Mouse (Mus musculus) right cerebral cortex, postnatal 10 days (tissue): ENCODE results near the gene Chst10.
A peak's percentile ranks its signal among the peaks of the same experiment; 100 is the strongest.

ENCODE experiments used
- DNase-seq, 2 experiments: peaks; one replicate each; pipeline ENCODE4 v3.0.0; 2021; ENCODE audit warnings: low spot score in 2 of 2

Chst10 gene

DNA sequence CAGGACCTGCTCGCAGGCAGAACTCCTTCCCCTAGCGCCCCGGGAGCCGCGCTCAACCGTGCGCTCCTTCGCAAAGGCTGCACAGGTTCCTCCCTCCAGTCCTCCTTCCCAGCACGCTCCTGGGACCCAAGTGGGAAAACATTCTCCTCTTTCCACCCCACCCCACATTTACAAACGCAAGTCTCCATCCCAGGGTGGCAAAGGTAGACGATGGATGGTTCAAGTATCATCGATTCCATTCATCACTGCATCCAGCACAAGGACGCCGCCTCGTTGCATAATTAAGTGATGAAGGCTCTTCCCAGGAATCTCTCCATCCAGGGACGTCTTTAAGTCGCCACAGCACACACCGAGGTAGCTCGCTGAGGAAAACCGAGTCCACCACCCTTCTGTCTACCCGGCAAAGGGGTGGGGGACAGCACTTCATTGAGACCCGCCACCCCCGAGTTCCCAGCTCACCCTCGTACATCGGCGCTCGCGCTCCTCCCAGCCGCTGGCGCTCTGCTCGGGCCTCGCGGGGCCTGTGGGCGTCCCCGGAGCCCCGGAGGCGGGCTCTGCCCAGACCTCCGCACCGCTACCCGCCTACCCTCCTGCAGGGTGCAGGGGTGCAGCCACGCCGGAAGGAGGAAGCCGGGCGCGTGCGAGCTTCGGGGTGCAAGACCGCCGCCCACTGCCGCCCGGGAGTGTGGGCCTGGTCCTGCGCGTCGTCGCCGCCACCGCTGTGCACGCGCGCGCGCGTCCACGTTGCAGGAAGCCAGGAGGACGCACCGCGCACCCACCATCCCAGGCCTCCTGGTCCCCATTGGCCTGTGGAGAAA is at the start of gene Chst10:
Gene Chst10, minus strand, starts transcription at position 731 of the 818 bp plus-strand sequence.
- DNase-seq: peak; percentile 90 to 91

DNA sequence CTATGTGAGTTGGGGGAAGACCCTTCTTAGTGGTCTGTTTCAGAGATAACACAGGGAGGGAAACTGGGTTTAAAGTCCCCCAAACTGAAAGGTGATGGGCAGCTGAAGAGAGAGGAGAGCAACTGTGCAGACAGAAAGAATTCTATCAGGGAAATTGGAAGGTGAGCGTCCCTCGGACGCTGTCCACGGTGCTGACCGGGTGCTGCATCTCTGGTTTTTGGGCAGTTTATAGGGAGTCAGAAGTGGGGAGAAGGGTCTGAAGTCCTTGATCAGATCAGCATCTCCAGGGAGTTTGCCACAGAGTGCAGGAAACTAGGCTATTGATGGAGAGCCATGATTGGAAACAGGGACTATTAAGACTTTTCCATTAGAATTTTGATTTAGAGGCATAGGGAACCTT is 41.6 kb upstream of the Chst10 start:
- DNase-seq: no peak

DNA sequence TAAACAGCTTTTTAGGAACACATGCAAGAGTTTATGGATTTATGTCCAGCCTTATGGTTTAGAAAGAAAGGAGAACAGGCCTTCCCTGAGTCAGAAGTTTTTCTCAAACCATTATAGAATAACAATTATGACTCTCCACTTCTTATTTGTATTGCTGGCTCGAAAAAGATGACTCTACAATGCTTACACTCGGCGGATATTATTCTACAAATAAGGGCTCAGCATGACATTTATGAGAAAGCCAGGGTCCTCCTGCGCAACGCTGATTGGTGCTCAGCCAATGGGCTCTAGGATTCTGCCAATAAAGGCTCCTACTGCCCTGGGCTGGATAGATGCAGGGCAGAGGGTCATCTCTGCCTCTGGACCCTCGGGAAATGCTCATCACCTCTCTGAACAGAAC is 40.9 kb upstream of the Chst10 start, which contains the start of gene Nms:
Gene Nms, plus strand, starts transcription at position 301 of the 400 bp plus-strand sequence.
- DNase-seq: no peak

GRCm38 (mm10) chr1:38936780-38937179 is 38.8 kb upstream of the Chst10 start:
- DNase-seq: peak in 1 of 2 experiments; percentile 35

GRCm38 (mm10) chr1:38934668-38935067 is 36.7 kb upstream of the Chst10 start:
- no peak for DNase-seq

GRCm38 (mm10) chr1:38930767-38931166 is 32.8 kb upstream of the Chst10 start:
- DNase-seq: peak in 1 of 2 experiments; percentile 42

GRCm38 (mm10) chr1:38929468-38929867 is 31.5 kb upstream of the Chst10 start:
- DNase-seq: peak; percentile 50 to 74

DNA sequence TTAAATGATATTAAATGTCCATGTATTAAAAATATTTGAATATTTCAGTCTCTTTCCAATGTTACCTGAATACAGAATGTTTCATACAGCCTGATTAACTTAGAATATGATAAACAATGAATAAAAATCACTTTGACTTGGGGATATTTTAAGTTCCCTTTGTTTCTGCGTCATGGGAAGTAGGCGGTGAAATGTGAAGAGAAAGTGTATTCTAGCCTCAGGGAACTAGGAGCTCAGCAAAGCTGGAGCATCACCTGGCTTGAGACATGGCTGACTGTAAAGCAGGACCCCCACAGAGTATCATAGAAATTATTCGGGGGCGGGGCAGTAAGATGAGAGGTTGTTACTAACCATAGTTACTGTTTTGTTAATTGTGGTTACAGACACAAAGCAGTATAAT is 31.0 kb upstream of the Chst10 start:
- DNase-seq: peak in 1 of 2 experiments; percentile 38

DNA sequence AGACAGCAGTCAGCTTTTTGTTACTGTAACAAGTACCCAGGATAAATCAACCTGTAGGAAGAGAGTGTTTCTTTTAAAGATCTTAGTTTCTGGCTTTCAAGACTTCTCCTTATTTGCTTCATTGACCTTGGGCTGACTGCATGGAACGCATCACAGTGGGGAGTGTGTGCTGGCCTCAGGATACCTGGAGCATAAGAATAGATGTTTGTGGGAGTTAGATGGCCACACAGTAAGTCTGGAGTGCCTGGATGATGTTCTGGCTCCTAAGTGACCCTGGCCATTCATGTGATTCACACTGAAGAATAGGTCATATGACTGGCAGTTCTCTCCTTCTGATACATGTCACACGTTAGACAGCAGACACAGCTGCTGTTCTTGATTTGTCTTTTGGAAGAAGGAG is 6.0 kb upstream of the Chst10 start:
- no peak for DNase-seq

DNA sequence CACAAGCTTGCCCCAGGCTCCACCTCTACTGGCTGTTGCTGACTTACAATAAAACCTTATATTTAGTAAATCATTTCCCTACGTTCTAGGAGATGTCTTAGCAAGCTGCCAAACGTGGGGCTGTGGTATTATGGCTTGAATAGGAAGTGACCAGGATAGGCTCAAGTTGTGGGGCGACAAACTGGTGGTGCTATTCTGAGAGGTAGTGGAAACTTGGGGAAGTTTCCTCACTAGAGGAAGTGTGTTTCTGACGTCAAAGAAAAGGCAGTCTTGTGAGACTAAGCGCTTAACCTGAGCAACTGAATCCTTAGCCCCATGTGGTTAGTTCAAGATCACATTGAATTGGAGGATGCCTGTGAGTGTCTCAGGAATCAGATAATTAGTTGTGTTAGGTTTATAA is 4.6 kb upstream of the Chst10 start:
- DNase-seq: no peak

DNA sequence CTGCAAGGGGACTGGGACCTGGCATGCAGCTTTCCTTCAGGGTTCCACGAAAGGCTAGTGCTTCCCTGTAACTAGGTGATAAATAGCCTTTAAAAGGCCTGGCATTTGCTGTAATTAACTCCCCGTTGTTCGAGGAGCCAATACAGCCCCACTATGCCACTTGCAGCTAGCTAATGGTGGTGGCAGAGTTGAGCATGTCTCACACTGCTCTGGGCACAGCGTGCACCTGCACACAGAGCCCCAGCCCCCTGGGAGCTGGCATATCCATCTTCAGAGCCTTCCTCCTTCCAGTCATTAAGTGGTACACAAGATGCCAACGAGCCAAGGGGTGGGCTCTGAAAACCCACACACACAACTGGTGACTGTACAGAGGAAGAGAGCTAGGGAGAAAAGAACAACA is 4.9 kb downstream of the Chst10 start:
- DNase-seq: peak in 1 of 2 experiments; percentile 26

GRCm38 (mm10) chr1:38891444-38891843 is 6.5 kb downstream of the Chst10 start:
- DNase-seq: peak in 1 of 2 experiments; percentile 15

DNA sequence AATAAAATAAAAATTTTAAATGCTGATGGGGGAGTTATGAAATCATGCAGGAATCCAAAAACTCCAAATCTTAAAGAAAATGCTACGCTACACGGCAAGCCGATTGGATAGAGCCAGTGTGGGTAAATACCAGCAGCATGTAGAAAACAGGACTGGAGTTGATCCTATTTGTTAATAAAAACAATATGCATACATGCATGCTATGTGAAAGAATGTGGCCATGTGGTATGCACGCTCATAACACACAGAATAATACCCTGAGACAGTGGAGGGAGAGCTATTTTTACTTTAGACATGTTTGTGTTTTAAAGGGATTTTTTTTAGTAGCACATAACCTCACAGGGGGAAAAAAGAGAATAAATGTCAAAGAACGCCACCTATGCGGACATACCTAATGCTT is 9.2 kb downstream of the Chst10 start:
- DNase-seq: no peak

DNA sequence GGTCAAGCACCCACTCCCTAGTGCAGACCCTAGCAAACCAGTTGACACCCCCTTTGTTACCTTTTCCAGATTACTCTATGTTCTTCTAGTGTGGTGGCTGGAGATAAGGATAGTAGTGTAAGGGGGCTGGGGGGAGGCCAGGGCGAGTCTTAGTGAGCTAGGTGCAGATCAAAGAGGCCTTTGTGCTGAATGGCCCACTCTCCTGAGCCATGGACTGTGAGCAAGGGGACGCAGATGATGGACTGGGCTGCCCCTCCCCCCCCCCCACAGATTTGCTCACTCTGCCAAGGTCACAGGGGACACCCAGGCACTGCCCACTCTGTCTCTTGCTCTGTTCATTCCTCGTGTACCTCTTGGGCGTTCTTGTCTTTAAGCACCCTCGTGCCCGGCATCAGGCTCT is 10.9 kb downstream of the Chst10 start:
- DNase-seq: no peak

DNA sequence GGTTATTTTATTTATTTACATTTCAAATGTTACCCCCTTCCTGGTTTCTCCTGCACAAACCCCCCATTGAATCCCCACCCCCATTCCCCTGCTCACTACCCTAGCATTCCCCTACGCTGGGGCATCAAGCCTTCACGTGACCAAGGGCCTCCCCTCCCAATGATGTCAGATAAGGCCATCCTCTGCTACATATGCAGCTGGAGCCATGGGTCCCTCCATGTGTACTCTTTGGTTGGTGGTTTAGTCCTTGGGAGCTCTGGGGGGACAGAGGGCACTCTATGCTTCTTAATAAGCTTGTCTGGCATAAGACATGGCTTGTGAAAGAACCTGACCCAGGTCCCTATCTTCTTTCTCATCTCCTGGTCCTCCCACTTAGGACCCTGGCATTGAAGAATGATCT is 11.4 kb downstream of the Chst10 start:
- DNase-seq: no peak

- no peak for DNase-seq
These were observed 12.0 kb downstream of the Chst10 start for GRCm38 (mm10) chr1:38885956-38886355.

DNA sequence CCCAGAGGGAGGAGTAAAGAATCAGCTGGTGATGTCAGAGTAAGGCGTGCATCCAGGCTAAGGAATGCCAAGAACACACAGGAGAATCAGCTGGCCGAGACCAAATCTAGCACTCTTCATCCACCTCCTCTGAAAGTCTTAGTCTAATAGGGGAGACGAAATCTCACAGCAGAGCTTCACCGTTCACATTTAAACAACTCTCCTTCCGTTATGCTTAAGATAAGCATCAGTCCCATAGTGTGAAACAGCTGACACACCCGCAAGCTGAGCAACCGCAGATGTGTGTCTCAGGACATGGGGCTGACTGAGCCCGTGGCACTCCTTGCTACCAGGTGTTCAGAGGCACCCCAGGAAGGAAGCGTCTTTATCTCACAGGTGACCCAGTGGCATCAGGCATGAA is 14.2 kb downstream of the Chst10 start:
- DNase-seq: no peak

GRCm38 (mm10) chr1:38882746-38883145 is 15.2 kb downstream of the Chst10 start:
- no peak for DNase-seq

GRCm38 (mm10) chr1:38881366-38881765 is 16.6 kb downstream of the Chst10 start:
- DNase-seq: no peak

GRCm38 (mm10) chr1:38876671-38877382 is 21.1 kb downstream of the Chst10 start:
- DNase-seq: no peak

DNA sequence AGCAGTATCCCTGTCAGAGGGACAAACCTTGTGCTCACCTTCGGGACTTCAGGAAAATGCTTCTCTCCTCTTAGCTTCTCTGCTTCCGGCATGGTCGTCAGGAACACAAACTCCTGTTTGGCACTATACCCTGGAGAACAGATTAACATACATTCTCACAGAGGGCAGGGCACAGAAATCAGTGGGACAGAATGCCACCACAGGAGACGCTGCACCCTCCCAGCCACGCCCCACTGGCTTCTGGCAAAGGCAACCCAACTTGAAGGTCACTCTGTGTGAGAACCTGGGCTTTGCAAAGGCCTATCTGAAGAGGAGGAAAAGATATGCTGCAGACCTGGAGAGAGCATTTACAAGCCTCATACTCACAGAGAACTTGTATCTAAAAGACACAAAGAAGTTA is 24.1 kb downstream of the Chst10 start:
- DNase-seq: no peak

GRCm38 (mm10) chr1:38871834-38872233 is 26.1 kb downstream of the Chst10 start:
- DNase-seq: no peak
